Mouse (Mus musculus) testis, adult 2 months (tissue): ENCODE measurements at regions not wholly inside any gene's neighbourhood (a gene's known extent, or its start where the extent isn't known, plus 50 kb on each side); places are given as distances from the start of the nearest gene placed in this dataset.

ENCODE experiments used
- H3K27ac ChIP-seq: fragments of 200-500 bp; 2 replicates; pipeline ENCODE4 v1.5.1; 2012; ENCODE audit warnings: low read depth, low read length; ENCODE audit not compliant: control insufficient read depth, insufficient read depth
- H3K27me3 ChIP-seq: fragments of 200-500 bp; 2 replicates; pipeline ENCODE4 v1.6.1; 2012; ENCODE audit warnings: mild to moderate bottlenecking, low read length, moderate library complexity; ENCODE audit not compliant: control insufficient read depth, insufficient read depth
- H3K36me3 ChIP-seq: fragments of 200-500 bp; 2 replicates; pipeline ENCODE4 v1.6.1; 2012; ENCODE audit warnings: mild to moderate bottlenecking, low read length; ENCODE audit not compliant: control insufficient read depth, insufficient read depth
- H3K4me1 ChIP-seq: fragments of 200-500 bp; 2 replicates; pipeline ENCODE4 v1.6.1; 2012; ENCODE audit warnings: low read length; ENCODE audit not compliant: control insufficient read depth, insufficient read depth
- H3K4me3 ChIP-seq: fragments of 200-500 bp; 2 replicates; pipeline ENCODE4 v1.5.1; 2012; ENCODE audit warnings: low read depth, mild to moderate bottlenecking, low read length, moderate library complexity, mixed read lengths; ENCODE audit not compliant: control insufficient read depth
- CTCF ChIP-seq: fragments of 200-500 bp; IDR thresholded peaks from 2 replicates; pipeline ENCODE4 v1.5.1; 2012; ENCODE audit warnings: low read depth, mild to moderate bottlenecking, inconsistent platforms, low read length, moderate library complexity; ENCODE audit not compliant: control insufficient read depth, insufficient read depth, insufficient replicate concordance
- POLR2A ChIP-seq: fragments of 200-500 bp; IDR thresholded peaks from 2 replicates; pipeline ENCODE4 v1.6.1; 2012; ENCODE audit warnings: low read depth, mild to moderate bottlenecking, inconsistent platforms, low read length, moderate library complexity; ENCODE audit not compliant: control insufficient read depth

DNA sequence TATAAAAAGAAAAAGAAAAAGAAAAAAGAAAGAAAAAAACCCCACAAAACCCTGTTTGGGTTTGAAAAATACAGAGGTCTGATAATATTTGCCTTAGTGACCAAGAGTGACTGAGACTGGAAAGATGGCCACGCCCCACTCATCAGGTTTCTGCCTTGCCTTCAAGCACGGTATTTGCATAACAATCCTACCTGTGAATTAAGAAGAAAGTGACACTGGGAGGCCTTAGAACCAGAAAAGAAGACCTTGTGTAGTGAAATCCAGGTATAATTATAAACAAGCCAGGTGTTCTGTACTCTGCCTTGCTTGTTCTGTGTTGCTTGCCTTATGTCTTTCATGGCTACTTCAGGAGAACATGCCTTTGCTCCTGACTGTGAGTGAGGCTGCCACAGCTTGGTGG lies 494.6 kb downstream of the Tshz3 start:
- Histone ChIP-seq H3K4me3 (no peak overlapping the region), H3K27me3 (no peaks in the 10 kb centered on the region), H3K27ac (no peak overlapping the region), H3K36me3 (no peaks in the 10 kb centered on the region), H3K4me1 (no peaks in the 10 kb centered on the region)
- TF ChIP-seq POLR2A (no peak), CTCF (no peak)

DNA sequence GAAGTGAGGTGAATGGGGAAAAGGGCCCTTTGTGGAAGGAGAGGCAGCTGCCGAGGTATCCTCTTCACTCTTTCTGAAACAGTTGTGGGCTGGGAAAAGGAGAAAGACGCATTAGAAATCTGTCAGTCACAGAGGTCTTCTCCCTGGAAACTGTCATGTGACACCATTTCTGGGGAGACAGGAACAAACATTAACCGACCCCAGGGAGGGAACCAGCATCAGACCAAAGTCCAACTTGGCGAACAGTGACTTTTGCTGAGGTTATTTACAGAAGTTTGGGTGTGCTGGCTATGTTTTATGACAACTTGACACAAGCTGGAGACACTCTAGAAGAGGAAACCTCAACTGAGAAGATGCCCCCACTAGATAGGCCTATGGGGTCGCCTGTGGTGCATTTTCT lies 506.9 kb downstream of the Tshz3 start:
- H3K36me3 ChIP-seq = no peaks in the 10 kb centered on the region
- H3K4me1 ChIP-seq = no peaks in the 10 kb centered on the region
- TF ChIP-seq POLR2A = no peak
- no peak for TF ChIP-seq CTCF
- H3K27ac ChIP-seq = no peak overlapping the region
- no peaks in the 10 kb centered on the region for H3K27me3 ChIP-seq
- H3K4me3 ChIP-seq = no peak overlapping the region

DNA sequence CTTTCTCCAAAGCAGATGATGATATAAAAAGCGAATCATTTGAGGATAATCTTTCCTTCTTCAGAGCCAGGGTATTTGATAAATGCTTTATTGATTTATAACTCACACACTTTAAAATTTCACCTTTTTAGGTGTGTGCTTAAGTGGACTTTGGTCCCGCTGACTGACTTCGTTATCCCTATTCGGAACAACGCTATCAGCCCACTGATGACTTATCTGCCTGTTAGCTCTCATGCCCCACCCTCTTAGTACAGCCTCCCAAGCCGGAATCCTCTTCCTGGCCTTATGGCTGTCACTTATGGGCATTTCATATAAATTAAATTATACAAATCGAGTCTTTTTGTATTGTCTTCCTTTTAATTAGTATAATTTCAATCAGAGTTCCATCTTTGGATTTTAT lies 510.4 kb downstream of the Tshz3 start:
- Histone ChIP-seq H3K36me3 (no peaks in the 10 kb centered on the region), H3K27me3 (no peaks in the 10 kb centered on the region), H3K27ac (no peak overlapping the region), H3K4me3 (no peak overlapping the region), H3K4me1 (no peaks in the 10 kb centered on the region)
- TF ChIP-seq POLR2A = no peak

DNA sequence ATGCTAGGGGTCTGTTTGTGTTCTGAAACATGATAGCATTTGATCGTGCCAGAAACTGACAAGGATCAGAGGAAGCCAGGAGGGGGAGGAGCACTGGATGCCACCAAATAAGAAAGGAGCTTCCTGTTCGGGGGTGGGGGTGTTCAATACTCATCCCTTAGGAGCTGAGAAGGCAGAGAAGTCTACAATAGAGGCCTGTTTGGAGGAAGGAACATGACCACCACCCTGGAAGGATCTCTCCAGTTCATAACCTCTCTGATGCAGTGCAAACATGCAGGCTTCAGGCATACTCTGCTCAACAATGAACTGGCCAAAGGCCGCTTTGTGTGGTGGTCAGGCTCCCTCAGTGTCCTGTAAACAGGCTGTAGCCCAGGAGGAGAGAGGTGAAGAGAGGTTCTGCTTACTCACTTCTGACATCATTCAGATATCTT lies 515.8 kb downstream of the Tshz3 start:
- H3K27ac ChIP-seq = no peak overlapping the region
- no peaks in the 10 kb centered on the region for H3K36me3 ChIP-seq
- H3K4me1 ChIP-seq = no peaks in the 10 kb centered on the region
- no peaks in the 10 kb centered on the region for H3K27me3 ChIP-seq
- TF ChIP-seq CTCF (no peak), POLR2A (no peak)
- no peak overlapping the region for H3K4me3 ChIP-seq

DNA sequence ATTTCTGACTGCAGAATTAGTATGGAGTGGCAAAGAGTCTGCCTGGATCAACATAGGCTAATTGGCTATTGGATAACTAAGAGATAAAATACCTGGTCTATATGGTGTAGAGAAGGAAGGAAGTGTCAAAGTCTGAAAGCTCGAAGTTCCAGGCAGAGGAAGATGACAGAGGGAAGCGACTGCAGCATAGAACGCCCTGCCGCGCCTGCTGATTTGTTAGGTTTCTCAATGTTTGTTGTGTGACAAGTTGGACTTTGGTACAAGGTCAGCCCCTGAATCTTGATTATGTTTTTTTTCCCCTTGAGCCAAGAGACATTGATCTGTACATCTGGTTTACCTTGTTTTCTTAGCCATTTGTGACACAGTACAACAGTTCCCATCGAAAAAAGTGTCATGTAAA lies 517.6 kb downstream of the Tshz3 start:
- TF ChIP-seq CTCF (no peak), POLR2A (no peak)
- H3K27ac ChIP-seq = no peak overlapping the region
- H3K4me1 ChIP-seq = no peaks in the 10 kb centered on the region

DNA sequence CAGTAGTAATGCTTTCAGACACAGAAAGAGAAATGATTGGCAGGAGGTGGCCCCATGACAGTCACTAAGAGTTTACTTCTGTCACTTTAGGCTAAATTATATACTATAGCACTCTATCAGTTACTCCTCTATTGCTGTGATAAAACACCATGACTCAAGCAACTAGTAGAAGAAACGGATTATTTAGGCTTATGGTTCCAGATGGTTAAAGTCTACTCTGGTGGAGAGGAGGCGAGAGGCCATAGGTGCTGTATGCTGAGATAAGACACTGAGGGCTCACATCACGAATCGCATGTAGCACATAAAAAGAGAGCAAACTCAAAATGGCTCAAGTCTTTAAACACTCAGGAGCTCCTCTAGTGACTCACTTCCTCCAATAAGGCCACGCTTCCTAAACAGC lies 522.6 kb downstream of the Tshz3 start:
- no peak for TF ChIP-seq CTCF
- no peak for TF ChIP-seq POLR2A
- Histone ChIP-seq H3K4me1 (no peaks in the 10 kb centered on the region), H3K27me3 (no peaks in the 10 kb centered on the region), H3K27ac (no peak overlapping the region), H3K4me3 (no peak overlapping the region), H3K36me3 (no peaks in the 10 kb centered on the region)

More for the DNA sequence above, 517.6 kb downstream of the Tshz3 start:
- Histone ChIP-seq H3K36me3 (no peaks in the 10 kb centered on the region), H3K27me3 (no peaks in the 10 kb centered on the region), H3K4me3 (no peak overlapping the region)

DNA sequence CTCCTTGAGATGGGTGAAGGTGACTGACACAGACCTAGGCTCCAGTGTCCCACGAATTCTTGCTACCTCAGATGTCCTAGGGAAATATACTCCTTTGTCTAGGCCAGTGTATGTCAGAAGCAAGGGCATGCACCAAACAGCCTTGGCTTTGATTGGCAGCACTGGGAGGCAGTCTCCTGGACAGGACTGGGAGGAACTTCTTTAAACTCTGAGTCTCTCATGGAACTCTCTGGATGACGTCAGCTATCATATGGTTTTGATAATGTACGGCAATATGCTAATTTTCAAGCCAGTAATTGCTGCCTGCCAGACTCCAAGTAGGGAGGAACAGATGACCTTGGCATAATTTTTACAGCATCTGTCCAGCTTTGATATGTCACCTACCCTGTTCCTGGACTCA lies 528.5 kb downstream of the Tshz3 start:
- no peaks in the 10 kb centered on the region for H3K36me3 ChIP-seq
- H3K27me3 ChIP-seq = no peaks in the 10 kb centered on the region
- no peak overlapping the region for H3K4me3 ChIP-seq
- H3K27ac ChIP-seq = no peak overlapping the region
- no peaks in the 10 kb centered on the region for H3K4me1 ChIP-seq
- TF ChIP-seq POLR2A (no peak), CTCF (no peak)

DNA sequence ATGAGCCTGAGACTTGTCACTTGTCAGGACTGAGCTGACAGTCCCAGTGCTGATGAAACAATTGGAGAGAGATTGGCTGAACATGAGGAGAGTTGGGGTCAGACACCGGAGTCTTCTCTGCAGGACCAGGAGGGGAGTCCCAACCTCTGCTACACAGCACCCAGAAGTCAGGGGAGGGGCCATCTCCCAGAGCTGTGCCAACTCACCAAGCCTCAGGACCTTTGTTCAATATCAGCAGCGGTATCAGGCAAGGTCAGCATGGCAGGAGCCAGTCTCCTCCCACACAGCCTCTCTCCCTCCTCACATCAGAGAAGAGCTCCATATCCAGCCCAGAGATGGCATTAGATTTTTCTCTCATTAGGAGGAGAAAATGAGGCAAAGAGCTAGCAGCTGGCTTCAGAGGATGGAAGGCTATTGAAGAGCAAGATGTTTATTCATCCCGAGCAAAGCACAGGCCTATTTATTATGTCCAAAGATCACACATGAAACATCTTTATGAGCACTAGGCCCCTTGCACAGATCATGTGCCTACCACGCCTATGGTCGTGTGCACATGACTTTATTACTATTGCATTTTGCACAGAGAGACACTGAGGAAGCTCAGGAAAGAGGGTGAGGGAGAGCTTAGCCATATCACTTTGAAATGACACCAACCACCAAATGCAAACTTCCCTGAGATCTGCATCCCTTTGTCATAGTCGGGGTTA lies 532.9 kb downstream of the Tshz3 start:
- Histone ChIP-seq H3K4me3 (no peak overlapping the region), H3K27me3 (no peaks in the 10 kb centered on the region), H3K36me3 (no peaks in the 10 kb centered on the region), H3K27ac (no peak overlapping the region), H3K4me1 (no peaks in the 10 kb centered on the region)
- TF ChIP-seq CTCF (no peak), POLR2A (no peak)
